Mouse (Mus musculus): Measurements from ENCODE around the gene Homer3.

Gene Homer3

GRCm38 (mm10) chr8:70284421-70284820 lies 1.8 kb downstream of the Homer3 start:
- in situ Hi-C loops (cut with MboI, MseI) = no loop called here

- in situ Hi-C loops (cut with MboI, MseI) = no loop called here
Observed at GRCm38 (mm10) chr8:70285304-70285703, 2.7 kb downstream of the Homer3 start.

GRCm38 (mm10) chr8:70286737-70287136 lies 4.1 kb downstream of the Homer3 start:
- in situ Hi-C loops (cut with MboI, MseI) = no loop called here

GRCm38 (mm10) chr8:70293988-70294405 lies 11.4 kb downstream of the Homer3 start:
- in situ Hi-C loops (cut with MboI, MseI) = no loop called here

GRCm38 (mm10) chr8:70300881-70301280 lies 18.3 kb downstream of the Homer3 start:
- in situ Hi-C loops (cut with MboI, MseI) = no loop called here

GRCm38 (mm10) chr8:70302358-70302890 lies 19.8 kb downstream of the Homer3 start, which contains the start of the genes Ddx49 and Cope:
Gene Ddx49 (minus strand): TSS chr8:70302489.
Gene Cope (plus strand): TSS chr8:70302518.
- in situ Hi-C loops (cut with MboI, MseI) = no loop called here

GRCm38 (mm10) chr8:70302901-70303300 lies 20.3 kb downstream of the Homer3 start:
- in situ Hi-C loops (cut with MboI, MseI) = no loop called here

- in situ Hi-C loops (cut with MboI, MseI) = no loop called here
Observed at GRCm38 (mm10) chr8:70309311-70309710, 26.7 kb downstream of the Homer3 start.

GRCm38 (mm10) chr8:70313399-70313798 lies 30.8 kb downstream of the Homer3 start:
- in situ Hi-C loops (cut with MboI, MseI) = no loop called here

- in situ Hi-C loops (cut with MboI, MseI) = no loop called here
Observed at GRCm38 (mm10) chr8:70315624-70316510, 33.2 kb downstream of the Homer3 start, which contains the start of gene Cers1. Gene Cers1 (plus strand): TSS chr8:70315775.

- in situ Hi-C loops (cut with MboI, MseI) = no loop called here
Observed at GRCm38 (mm10) chr8:70316511-70317504, 34.2 kb downstream of the Homer3 start.

GRCm38 (mm10) chr8:70317872-70318271 lies 35.2 kb downstream of the Homer3 start:
- in situ Hi-C loops (cut with MboI, MseI) = no loop called here

- in situ Hi-C loops (cut with MboI, MseI) = no loop called here
Observed at GRCm38 (mm10) chr8:70323716-70324115, 41.1 kb downstream of the Homer3 start.

- in situ Hi-C loops (cut with MboI, MseI) = no loop called here
Observed at GRCm38 (mm10) chr8:70327512-70327911, 44.9 kb downstream of the Homer3 start.

GRCm38 (mm10) chr8:70329124-70329834 lies 46.7 kb downstream of the Homer3 start, which contains the start of gene Gdf1:
Gene Gdf1 (plus strand): TSS chr8:70329817.
- in situ Hi-C loops (cut with MboI, MseI) = no loop called here

GRCm38 (mm10) chr8:70329835-70330740 lies 47.5 kb downstream of the Homer3 start:
- in situ Hi-C loops (cut with MboI, MseI) = no loop called here

GRCm38 (mm10) chr8:70330741-70331364 lies 48.2 kb downstream of the Homer3 start:
- in situ Hi-C loops (cut with MboI, MseI) = no loop called here

GRCm38 (mm10) chr8:70331526-70331925 lies 48.9 kb downstream of the Homer3 start:
- in situ Hi-C loops (cut with MboI, MseI) = no loop called here

All from T-helper 1 cell (primary cell).